8 mouse cellular contexts compared by ENCODE assay signal in genomic region chr7:49456148-49456547, GRCm38 (mm10).
DNase-seq lines count a peak whose midpoint lies in the region; ATAC-seq and TF ChIP-seq lines count a peak whose summit lies in the region.
"Had no signal": no experiment of that assay in that cellular context is flagged by ENCODE, and none has a peak within 500 bp of the region (broad histone marks: within the 10 kb centered on the region; RNA-seq: fewer than 3 reads in every experiment).

No protein-coding gene starts in this region.

- TF ChIP-seq EP300 in lung, postnatal 0 days (IDR thresholded peaks at IDR 0.05): no peak

- H3K27me3 ChIP-seq in lung, postnatal 0 days (replicated peaks; ENCODE audit: insufficient read depth, low read length): no peaks in the 10 kb centered on the region
- H3K27me3 ChIP-seq: lung, embryonic 15.5 days had no signal

- DNase-seq in layer of hippocampus, postnatal 10 days (ENCODE audit: low spot score in 2 of 2): peak; percentile 65 to 70
- DNase-seq in layer of hippocampus, adult 9-10 months (ENCODE audit: low spot score): no peak
- DNase-seq in ES-E14 (ENCODE audit: low read depth, low spot score): peak; percentile 51
- peak; percentile 62 for DNase-seq in lung, postnatal 0 days (ENCODE audit: low spot score)
- DNase-seq in spleen, postnatal 10 days (ENCODE audit: low spot score in 2 of 2): peak; percentile 25 to 75

- H3K9ac ChIP-seq in ES-E14 (ENCODE audit: insufficient read depth, low read depth, low read length, poor library complexity, severe bottlenecking): no peak overlapping the region
- no peak overlapping the region for H3K9ac ChIP-seq in lung, postnatal 0 days (replicated peaks; ENCODE audit: low read depth)
- H3K9ac ChIP-seq: lung, embryonic 15.5 days had no signal

- H3K4me3 ChIP-seq in ES-E14 (ENCODE audit: insufficient read depth in 1 of 2, low read depth in 1 of 2, low read length in 2 of 2, poor library complexity in 1 of 2, severe bottlenecking in 1 of 2): no peak overlapping the region
- no peak overlapping the region for H3K4me3 ChIP-seq in bone marrow macrophage, adult 2 months (ENCODE audit: insufficient read depth, low read length)
- no peak overlapping the region for H3K4me3 ChIP-seq in lung, postnatal 0 days (ENCODE audit: low read depth, low read length)
- H3K4me3 ChIP-seq: lung, embryonic 15.5 days had no signal

- TF ChIP-seq CTCF in bone marrow macrophage, adult 2 months (IDR thresholded peaks at IDR 0.05; ENCODE audit: low read depth, low read length): peak; percentile 73
- TF ChIP-seq CTCF in lung, postnatal 0 days (IDR thresholded peaks at IDR 0.05): peak; percentile 79

- 0 out of 2 replicates have a peak, but pooled peaks have one; percentile 30 for ATAC-seq in erythroid progenitor cell, adult 5-6 weeks (replicated peaks; ENCODE audit: low FRiP score, poor library complexity, severe bottlenecking)
- peak; percentile 64 for ATAC-seq in lung, postnatal 0 days

- H3K4me2 ChIP-seq in lung, postnatal 0 days (replicated peaks; ENCODE audit: low read depth, low read length): no peak overlapping the region
- H3K4me2 ChIP-seq: lung, embryonic 15.5 days had no signal

- H3K4me1 ChIP-seq in ES-E14 (ENCODE audit: control insufficient read depth in 2 of 2, insufficient read depth in 2 of 2, low read length in 2 of 2, poor library complexity in 1 of 2): peaks cover 6 to 15% of the 10 kb centered on the region in 2 experiments; a peak in 1 of 4 replicates
- H3K4me1 ChIP-seq in bone marrow macrophage, adult 2 months (ENCODE audit: control insufficient read depth, insufficient read depth, low read length): peaks cover 19% of the 10 kb centered on the region
- no peaks in the 10 kb centered on the region for H3K4me1 ChIP-seq in lung, postnatal 0 days (ENCODE audit: insufficient read depth, low read depth, low read length)

- no peak for TF ChIP-seq POLR2A in bone marrow macrophage, adult 2 months (IDR thresholded peaks at IDR 0.05; ENCODE audit: borderline replicate concordance, low read depth, low read length)

- peaks cover 3% of the 10 kb centered on the region; the same call in 1 of the 2 replicates for H3K36me3 ChIP-seq in ES-E14 (ENCODE audit: control insufficient read depth, insufficient read depth, low read length, poor library complexity, severe bottlenecking)
- no peaks in the 10 kb centered on the region for H3K36me3 ChIP-seq in lung, postnatal 0 days (ENCODE audit: insufficient read depth, low read length)
- H3K36me3 ChIP-seq: lung, embryonic 15.5 days had no signal

- H3K27ac ChIP-seq in ES-E14 (ENCODE audit: insufficient read depth, low read depth, low read length, poor library complexity, severe bottlenecking): no peak overlapping the region
- H3K27ac ChIP-seq in bone marrow macrophage, adult 2 months (ENCODE audit: insufficient read depth, low read depth, low read length): no peak overlapping the region
- no peak overlapping the region for H3K27ac ChIP-seq in lung, postnatal 0 days (ENCODE audit: low read length)
- H3K27ac ChIP-seq: lung, embryonic 15.5 days had no signal

- no peaks in the 10 kb centered on the region for H3K9me3 ChIP-seq in ES-E14 (ENCODE audit: control insufficient read depth, insufficient read depth, low read depth, low read length)
- no peaks in the 10 kb centered on the region for H3K9me3 ChIP-seq in lung, postnatal 0 days (ENCODE audit: low read length)
- H3K9me3 ChIP-seq: lung, embryonic 15.5 days had no signal

- WGBS in lung, postnatal 0 days: 61% methylated on average over 2 of the region's 2 CpGs

- in situ Hi-C loops in ES-E14 (cut with MboI; ENCODE audit: low sequenced_read_pairs in 2 of 2, unreplicated experiment in 2 of 2): no loop called here

TF ChIP-seq in ES-E14, 5 proteins besides CTCF, POLR2A, EP300 and RAD21:
- no peak for TF ChIP-seq HCFC1 (IDR thresholded peaks at IDR 0.05; ENCODE audit: borderline replicate concordance, insufficient read depth, low read length)
- TF ChIP-seq ZC3H11A (IDR thresholded peaks at IDR 0.05; ENCODE audit: borderline replicate concordance, low read depth, low read length): 0 out of 2 replicates have a peak, but pooled peaks have one; percentile 3
